Mouse (Mus musculus) CH12.LX (cell line): ENCODE measurements around the gene Txk. TPM values are rescaled to one million over a fixed set of nuclear protein-coding genes. Genes with fewer than 3 reads are reported as not detected.

ENCODE experiments used
- DNase-seq: peaks from one replicate; pipeline ENCODE4 v3.0.0-alpha.2; 2013; ENCODE audit errors: extremely low read depth
- H3K27ac ChIP-seq: 2 replicates; pipeline ENCODE4 v1.5.1; 2012; ENCODE audit warnings: low read depth, mild to moderate bottlenecking, control low read depth, moderate library complexity; ENCODE audit not compliant: insufficient read depth
- H3K27me3 ChIP-seq: replicated peaks from 2 replicates; pipeline ENCODE3; 2012; ENCODE audit warnings: inconsistent platforms
- H3K36me3 ChIP-seq, 2 experiments: replicated peaks in 1 of 2; 2 replicates each; pipeline versions ENCODE3 to v1.6.1; 2012; ENCODE audit warnings: inconsistent platforms in 1 of 2, low read length in 1 of 2, mild to moderate bottlenecking in 1 of 2, mixed read lengths in 1 of 2, moderate library complexity in 1 of 2; ENCODE audit not compliant: control insufficient read depth in 1 of 2, insufficient read depth in 1 of 2
- H3K4me1 ChIP-seq, 2 experiments: 2 replicates each; pipeline ENCODE4 v1.6.1; 2012; ENCODE audit warnings: inconsistent platforms in 1 of 2, moderate library complexity in 1 of 2; ENCODE audit not compliant: insufficient read depth in 2 of 2, control insufficient read depth in 1 of 2
- H3K4me2 ChIP-seq: 2 replicates; pipeline ENCODE4 v1.6.1; 2012; ENCODE audit warnings: low read depth, mild to moderate bottlenecking, control low read depth; ENCODE audit not compliant: poor library complexity, insufficient read depth, severe bottlenecking
- H3K4me3 ChIP-seq, 3 experiments: fragments of 150-350 bp in 1 of 3; sonication (generic) in 1 of 3; replicated peaks in 1 of 3; 2 replicates each; pipeline versions ENCODE3 to v1.5.1; 2011 to 2012; ENCODE audit warnings: low read depth in 2 of 3, low read length in 2 of 3, mild to moderate bottlenecking in 2 of 3, moderate library complexity in 2 of 3, control low read depth in 1 of 3, improper control_type of control experiment in 1 of 3, inconsistent platforms in 1 of 3, mixed read lengths in 1 of 3; ENCODE audit not compliant: poor library complexity in 1 of 3
- H3K79me2 ChIP-seq: replicated peaks from 2 replicates; pipeline ENCODE4 v1.6.1; 2012; ENCODE audit warnings: mild to moderate bottlenecking, moderate library complexity; ENCODE audit not compliant: control insufficient read depth, poor library complexity, insufficient read depth, severe bottlenecking; ENCODE audit errors: extremely low read depth
- H3K9ac ChIP-seq: 2 replicates; pipeline ENCODE4 v1.6.1; 2012; ENCODE audit warnings: low read depth, mild to moderate bottlenecking, control low read depth, moderate library complexity; ENCODE audit not compliant: insufficient read depth
- H3K9me3 ChIP-seq: replicated peaks from 2 replicates; pipeline ENCODE3; 2012; ENCODE audit warnings: low read length, inconsistent platforms, mixed read lengths
- CHD1 ChIP-seq: IDR thresholded peaks from 2 replicates; pipeline ENCODE4 v1.6.1; 2012; ENCODE audit warnings: low read depth, low read length, improper control_type of control experiment, inconsistent platforms
- CTCF ChIP-seq, 2 experiments: IDR thresholded peaks in 1 of 2; conservative IDR thresholded peaks in 1 of 2; 2 replicates each; pipeline ENCODE4 v1.5.1; 2011 to 2012; ENCODE audit warnings: low read depth in 2 of 2, low read length in 2 of 2, improper control_type of control experiment in 1 of 2, inconsistent platforms in 1 of 2, mild to moderate bottlenecking in 1 of 2, moderate library complexity in 1 of 2
- ELF1 ChIP-seq: IDR thresholded peaks from 2 replicates; pipeline ENCODE4 v1.6.1; 2014; ENCODE audit warnings: low read depth, mild to moderate bottlenecking, inconsistent platforms, low read length, improper control_type of control experiment
- HCFC1 ChIP-seq: IDR thresholded peaks from 2 replicates; pipeline ENCODE4 v1.6.1; 2012; ENCODE audit warnings: low read depth, mild to moderate bottlenecking, inconsistent platforms, low read length, improper control_type of control experiment
- IRF4 ChIP-seq: IDR thresholded peaks from 2 replicates; pipeline ENCODE4 v1.6.1; 2014; ENCODE audit warnings: low read depth, mild to moderate bottlenecking, inconsistent platforms, low read length, improper control_type of control experiment
- JUND ChIP-seq: conservative IDR thresholded peaks from 2 replicates; pipeline ENCODE4 v1.6.1; 2011; ENCODE audit warnings: low read depth, low read length, improper control_type of control experiment
- MAFK ChIP-seq: IDR thresholded peaks from 2 replicates; pipeline ENCODE4 v1.6.1; 2011; ENCODE audit warnings: low read length, improper control_type of control experiment; ENCODE audit not compliant: insufficient replicate concordance
- MAZ ChIP-seq: IDR thresholded peaks from 2 replicates; pipeline ENCODE4 v1.6.1; 2012; ENCODE audit warnings: low read depth, mild to moderate bottlenecking, inconsistent platforms, low read length, improper control_type of control experiment, moderate library complexity
- MXI1 ChIP-seq: IDR thresholded peaks from 2 replicates; pipeline ENCODE4 v1.6.1; 2011; ENCODE audit warnings: mild to moderate bottlenecking, low read depth, low read length, improper control_type of control experiment
- MYC ChIP-seq: IDR thresholded peaks from 2 replicates; pipeline ENCODE4 v1.6.1; 2011; ENCODE audit warnings: low read depth, mild to moderate bottlenecking, improper control_type of control experiment, low read length
- PAX5 ChIP-seq: IDR thresholded peaks from 2 replicates; pipeline ENCODE4 v1.6.1; 2012; ENCODE audit warnings: low read length, inconsistent platforms, mixed read lengths
- TBP ChIP-seq: conservative IDR thresholded peaks from 2 replicates; pipeline ENCODE4 v1.6.1; 2011; ENCODE audit warnings: low read depth, low read length, improper control_type of control experiment
- UBTF ChIP-seq: IDR thresholded peaks from 2 replicates; pipeline ENCODE4 v1.6.1; 2012; ENCODE audit warnings: low read depth, mild to moderate bottlenecking, inconsistent platforms, low read length, improper control_type of control experiment, moderate library complexity
- USF1 ChIP-seq: IDR thresholded peaks from 2 replicates; pipeline ENCODE4 v1.6.1; 2014; ENCODE audit warnings: low read depth, mild to moderate bottlenecking, inconsistent platforms, low read length, improper control_type of control experiment
- ZC3H11A ChIP-seq: IDR thresholded peaks from 2 replicates; pipeline ENCODE4 v1.6.1; 2012; ENCODE audit warnings: low read depth, mild to moderate bottlenecking, inconsistent platforms, low read length, improper control_type of control experiment
- ZMIZ1 ChIP-seq: IDR thresholded peaks from 2 replicates; pipeline ENCODE4 v1.6.1; 2012; ENCODE audit warnings: low read depth, mild to moderate bottlenecking, inconsistent platforms, low read length, improper control_type of control experiment
- ZNF384 ChIP-seq: IDR thresholded peaks from 2 replicates; pipeline ENCODE4 v1.6.1; 2012; ENCODE audit warnings: low read depth, low read length, improper control_type of control experiment, inconsistent platforms
- dilution Hi-C: fragments of 300-500 bp; cut with MboI; formaldehyde crosslinking; loops from 2 replicates; pipeline ENCODE4 v1.14.3; 2020; ENCODE audit warnings: low sequenced_read_pairs; ENCODE audit not compliant: extremely low pct_unique_long_range_greater_than_20kb, extremely low pct_ligation_motif_present
- in situ Hi-C: fragments of 300-500 bp; cut with MboI; formaldehyde crosslinking; loops from 3 replicates; pipeline ENCODE4 v1.14.3; 2019; ENCODE audit warnings: low sequenced_read_pairs, low pct_ligation_motif_present, low pct_unique_long_range_greater_than_20kb, mixed read lengths
- polyA plus RNA-seq: library from polyadenylated mRNA; unstranded; fragments of >175 nt; gene quantifications from 2 replicates; pipeline ENCODE4 v1.2.1, GENCODE M21; 2012; ENCODE audit warnings: low read depth; ENCODE audit not compliant: insufficient read length
- total RNA-seq, 2 experiments: library from RNA; depleted of rRNA; stranded (reverse); fragments of 300-350 nt in 1 of 2; fragments of >200 nt in 1 of 2; gene quantifications; 2 replicates each; pipeline ENCODE4 v1.2.3; 2012 to 2014

Gene Txk
- total and polyA plus RNA-seq, 3 experiments: 0.08 to 0.11 TPM; not detected in 1

DNA sequence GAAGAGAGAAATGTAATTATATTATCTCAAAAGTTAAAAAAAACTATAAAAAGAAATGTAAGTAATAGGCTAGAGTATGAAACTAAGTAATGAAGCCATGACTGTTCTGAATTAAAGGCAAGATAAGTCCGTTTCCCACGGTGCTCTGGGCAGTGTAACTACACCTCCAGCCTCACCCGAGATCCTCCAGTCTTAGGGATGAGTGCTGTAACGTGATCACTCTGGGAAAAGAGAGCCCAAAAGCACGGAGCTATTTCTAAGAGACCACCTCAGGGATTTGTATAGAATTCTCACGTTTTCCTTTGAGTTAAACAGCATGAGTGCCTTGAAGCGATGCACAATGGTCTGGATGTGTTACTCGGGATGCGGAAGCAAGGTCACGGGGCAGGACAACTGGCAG lies 46.5 kb downstream of the Txk start:
- Histone ChIP-seq H3K4me1 (no peaks in the 10 kb centered on the region), H3K36me3 (no peaks in the 10 kb centered on the region), H3K79me2 (no peaks in the 10 kb centered on the region), H3K4me3 (no peak overlapping the region), H3K9me3 (peaks cover 3% of the 10 kb centered on the region), H3K4me2 (no peak overlapping the region), H3K27ac (no peak overlapping the region)
- no peak for TF ChIP-seq TBP
- TF ChIP-seq JUND: no peak
- TF ChIP-seq MYC: no peak
- TF ChIP-seq PAX5: no peak
- TF ChIP-seq USF1: no peak
- no peak for TF ChIP-seq ELF1
- TF ChIP-seq IRF4: no peak
- TF ChIP-seq MAZ: no peak
- TF ChIP-seq, all 38 proteins: peak for 0
- Histone ChIP-seq H3K27me3 (no peaks in the 10 kb centered on the region), H3K9ac (no peak overlapping the region)
- in situ Hi-C loops: loop anchor here (25.0 kb wide), 1 partner anchor 369 kb away; no protein-coding TSS in a partner anchor
- no peak for DNase-seq
- dilution Hi-C loops: no loop called here

DNA sequence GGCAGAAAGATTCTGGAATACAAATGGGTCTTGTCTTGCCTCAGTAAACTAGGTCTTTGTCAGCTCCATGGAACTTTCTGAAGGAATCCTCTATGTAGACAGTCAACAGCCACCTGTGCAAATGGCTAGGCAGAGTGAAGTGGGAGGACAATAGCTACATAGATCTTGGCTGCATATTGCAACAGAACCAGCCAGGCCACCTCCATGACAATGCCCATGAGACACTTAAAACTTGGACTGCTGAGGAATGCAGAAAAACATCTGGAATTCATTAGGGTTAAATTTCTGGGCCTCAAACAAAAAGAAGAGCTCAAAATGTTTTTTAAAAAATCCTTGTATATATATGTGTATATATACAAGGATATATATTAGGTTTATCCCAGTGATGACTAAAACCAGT lies 50.4 kb downstream of the Txk start:
- H3K9ac ChIP-seq: no peak overlapping the region
- in situ Hi-C loops: loop anchor here (25.0 kb wide), 1 partner anchor 365 kb away; no protein-coding TSS in a partner anchor
- TF ChIP-seq ZC3H11A (no peak), ZNF384 (no peak), CHD1 (no peak), IRF4 (no peak), PAX5 (no peak), UBTF (no peak), MXI1 (no peak), CTCF (conservative IDR thresholded peaks at IDR 0.05 in 1 of 2, IDR thresholded peaks at IDR 0.05 in 1 of 2; ENCODE audit: low read depth in 2 of 2, low read length in 2 of 2) (no peak), ZMIZ1 (no peak), MAFK (no peak), HCFC1 (no peak)
- TF ChIP-seq, all 38 proteins: peak for 0
- Histone ChIP-seq H3K4me1 (peaks cover 0 to 7% of the 10 kb centered on the region in 2 experiments; a peak in 2 of 4 replicates), H3K36me3 (no peaks in the 10 kb centered on the region), H3K4me3 (no peak overlapping the region), H3K27me3 (no peaks in the 10 kb centered on the region), H3K4me2 (no peak overlapping the region), H3K27ac (no peak overlapping the region), H3K9me3 (peaks cover 3% of the 10 kb centered on the region), H3K79me2 (no peaks in the 10 kb centered on the region)
- DNase-seq: no peak
- dilution Hi-C loops: no loop called here
